Mouse (Mus musculus) fibroblast of lung, adult 2 months (primary cell): ENCODE measurements around the gene Abcb7.
"Not testable (repeated sequence)": the region's sequence is repeated elsewhere in the genome, so short reads cannot be mapped to it uniquely, and the experiment has no call there.

Experiments
- DNase-seq: peaks from one replicate; pipeline ENCODE4 v3.0.0-alpha.2; 2011; ENCODE audit warnings: low read depth

Abcb7 gene

GRCm38 (mm10) chrX:104413183-104413983 is at the start of gene Abcb7:
Gene Abcb7 (minus strand): TSS chrX:104413856.
- DNase-seq: peak; percentile 53

GRCm38 (mm10) chrX:104461755-104462154 is 48.1 kb upstream of the Abcb7 start:
- DNase-seq: peak; percentile 53

- DNase-seq: no peak
Measured at GRCm38 (mm10) chrX:104452433-104452832, 38.8 kb upstream of the Abcb7 start.

GRCm38 (mm10) chrX:104433456-104433855 is 19.8 kb upstream of the Abcb7 start:
- DNase-seq: no peak

GRCm38 (mm10) chrX:104428108-104428507 is 14.5 kb upstream of the Abcb7 start:
- DNase-seq: no peak

GRCm38 (mm10) chrX:104413995-104414394 is 339 bp upstream of the Abcb7 start:
- DNase-seq: no peak

GRCm38 (mm10) chrX:104408137-104408536 is 5.5 kb downstream of the Abcb7 start:
- no peak for DNase-seq

GRCm38 (mm10) chrX:104402463-104402862 is 11.2 kb downstream of the Abcb7 start:
- DNase-seq: no peak

- no peak for DNase-seq
Measured at GRCm38 (mm10) chrX:104401134-104401533, 12.5 kb downstream of the Abcb7 start.

- no peak for DNase-seq
Measured at GRCm38 (mm10) chrX:104397526-104397925, 16.1 kb downstream of the Abcb7 start.

- no peak for DNase-seq
Measured at GRCm38 (mm10) chrX:104359686-104360085, 54.0 kb downstream of the Abcb7 start.

GRCm38 (mm10) chrX:104355842-104356241 is 57.8 kb downstream of the Abcb7 start:
- DNase-seq: no peak

- not testable (repeated sequence) for DNase-seq
Measured at GRCm38 (mm10) chrX:104348146-104348545, 65.5 kb downstream of the Abcb7 start.

- DNase-seq: no peak
Measured at GRCm38 (mm10) chrX:104291721-104292120, 121.9 kb downstream of the Abcb7 start.

GRCm38 (mm10) chrX:104279828-104280227 is 133.8 kb downstream of the Abcb7 start:
- DNase-seq: no peak

GRCm38 (mm10) chrX:104264371-104264770 is 149.3 kb downstream of the Abcb7 start:
- no peak for DNase-seq

GRCm38 (mm10) chrX:104262468-104262867 is 151.2 kb downstream of the Abcb7 start:
- DNase-seq: no peak

GRCm38 (mm10) chrX:104256561-104256960 is 157.1 kb downstream of the Abcb7 start:
- DNase-seq: no peak
